Mouse (Mus musculus): ENCODE data around the gene Tmem92. TPM values are rescaled to one million over a fixed set of nuclear protein-coding genes. Genes with fewer than 3 reads are reported as not detected.

The Tmem92 gene
- total and polyA plus RNA-seq, 3 experiments, result 0.16 TPM; not detected in 2

- no peak for DNase-seq (ENCODE audit: low spot score)
- Histone ChIP-seq H3K36me3 (replicated peaks) (no peaks in the 10 kb centered on the region), H3K9me3 (replicated peaks) (no peaks in the 10 kb centered on the region), H3K27me3 (ENCODE audit: insufficient read depth, low read length) (peaks cover 4% of the 10 kb centered on the region; the same call in 1 of the 2 replicates), H3K4me1 (ENCODE audit: insufficient read depth, low read depth, low read length) (no peaks in the 10 kb centered on the region), H3K4me3 (ENCODE audit: low read depth, low read length) (no peak overlapping the region)
- ATAC-seq (ENCODE audit: extremely low read depth, insufficient number of reproducible peaks, low FRiP score, poor library complexity, severe bottlenecking), result no peak
- TF ChIP-seq TAL1 (conservative IDR thresholded peaks at IDR 0.05; ENCODE audit: low read depth, low read length) (no peak), CTCF (IDR thresholded peaks at IDR 0.05; ENCODE audit: low read depth, low read length) (0 out of 2 replicates have a peak, but pooled peaks have one; percentile 15)
Observed at GRCm38 (mm10) chr11:94732773-94733172, 49.7 kb downstream of the Tmem92 start.

GRCm38 (mm10) chr11:94731229-94731628 lies 51.3 kb downstream of the Tmem92 start:
- no peak for DNase-seq (ENCODE audit: low spot score)
- no peak for TF ChIP-seq POLR2AphosphoS5 (IDR thresholded peaks at IDR 0.05; ENCODE audit: insufficient replicate concordance, low read depth, low read length)
- no peak for TF ChIP-seq GATA2 (IDR thresholded peaks at IDR 0.05; ENCODE audit: borderline replicate concordance, low read depth, low read length)
- TF ChIP-seq CTCF (IDR thresholded peaks at IDR 0.05; ENCODE audit: low read depth, low read length), result no peak
- no peak overlapping the region for H3K4me3 ChIP-seq (ENCODE audit: low read depth, low read length)
- ATAC-seq (ENCODE audit: extremely low read depth, insufficient number of reproducible peaks, low FRiP score, poor library complexity, severe bottlenecking), result no peak
- H3K9me3 ChIP-seq (replicated peaks), result no peaks in the 10 kb centered on the region
- H3K36me3 ChIP-seq (replicated peaks), result no peaks in the 10 kb centered on the region
- H3K4me1 ChIP-seq (ENCODE audit: insufficient read depth, low read depth, low read length), result no peaks in the 10 kb centered on the region
- peaks cover 4% of the 10 kb centered on the region; the same call in 1 of the 2 replicates for H3K27me3 ChIP-seq (ENCODE audit: insufficient read depth, low read length)

- H3K27me3 ChIP-seq (ENCODE audit: insufficient read depth, low read length), result peaks cover 4% of the 10 kb centered on the region; the same call in 1 of the 2 replicates
- peak; percentile 69 for TF ChIP-seq CTCF (IDR thresholded peaks at IDR 0.05; ENCODE audit: low read depth, low read length)
- TF ChIP-seq GATA2 (IDR thresholded peaks at IDR 0.05; ENCODE audit: borderline replicate concordance, low read depth, low read length), result no peak
- no peak for TF ChIP-seq POLR2AphosphoS5 (IDR thresholded peaks at IDR 0.05; ENCODE audit: insufficient replicate concordance, low read depth, low read length)
- no peak for TF ChIP-seq TAL1 (conservative IDR thresholded peaks at IDR 0.05; ENCODE audit: low read depth, low read length)
- no peaks in the 10 kb centered on the region for H3K4me1 ChIP-seq (ENCODE audit: insufficient read depth, low read depth, low read length)
- ATAC-seq (ENCODE audit: extremely low read depth, insufficient number of reproducible peaks, low FRiP score, poor library complexity, severe bottlenecking) (no peak), DNase-seq (ENCODE audit: low spot score) (peak; percentile 28)
- no peaks in the 10 kb centered on the region for H3K9me3 ChIP-seq (replicated peaks)
- H3K36me3 ChIP-seq (replicated peaks), result no peaks in the 10 kb centered on the region
- H3K4me3 ChIP-seq (ENCODE audit: low read depth, low read length), result no peak overlapping the region
Observed at GRCm38 (mm10) chr11:94730261-94730660, 52.2 kb downstream of the Tmem92 start.

- no peaks in the 10 kb centered on the region for H3K36me3 ChIP-seq (replicated peaks)
- ATAC-seq (ENCODE audit: extremely low read depth, insufficient number of reproducible peaks, low FRiP score, poor library complexity, severe bottlenecking) (no peak), DNase-seq (ENCODE audit: low spot score) (no peak)
- no peak for TF ChIP-seq GATA2 (IDR thresholded peaks at IDR 0.05; ENCODE audit: borderline replicate concordance, low read depth, low read length)
- TF ChIP-seq CTCF (IDR thresholded peaks at IDR 0.05; ENCODE audit: low read depth, low read length), result no peak
- no peak for TF ChIP-seq TAL1 (conservative IDR thresholded peaks at IDR 0.05; ENCODE audit: low read depth, low read length)
- no peak for TF ChIP-seq GATA1 (IDR thresholded peaks at IDR 0.05; ENCODE audit: borderline replicate concordance, low read length)
- no peak for TF ChIP-seq POLR2AphosphoS5 (IDR thresholded peaks at IDR 0.05; ENCODE audit: insufficient replicate concordance, low read depth, low read length)
- H3K9me3 ChIP-seq (replicated peaks), result no peaks in the 10 kb centered on the region
- peaks cover 4% of the 10 kb centered on the region; the same call in 1 of the 2 replicates for H3K27me3 ChIP-seq (ENCODE audit: insufficient read depth, low read length)
- no peak overlapping the region for H3K4me3 ChIP-seq (ENCODE audit: low read depth, low read length)
- no peaks in the 10 kb centered on the region for H3K4me1 ChIP-seq (ENCODE audit: insufficient read depth, low read depth, low read length)
Observed at GRCm38 (mm10) chr11:94729565-94729964, 52.9 kb downstream of the Tmem92 start.

- no peaks in the 10 kb centered on the region for H3K36me3 ChIP-seq (replicated peaks)
- no peaks in the 10 kb centered on the region for H3K9me3 ChIP-seq (replicated peaks)
- no peak for DNase-seq (ENCODE audit: low spot score)
- no peak overlapping the region for H3K4me3 ChIP-seq (ENCODE audit: low read depth, low read length)
- no peak for TF ChIP-seq POLR2AphosphoS5 (IDR thresholded peaks at IDR 0.05; ENCODE audit: insufficient replicate concordance, low read depth, low read length)
- no peak for ATAC-seq (ENCODE audit: extremely low read depth, insufficient number of reproducible peaks, low FRiP score, poor library complexity, severe bottlenecking)
- peaks cover 4% of the 10 kb centered on the region; the same call in 1 of the 2 replicates for H3K27me3 ChIP-seq (ENCODE audit: insufficient read depth, low read length)
- no peaks in the 10 kb centered on the region for H3K4me1 ChIP-seq (ENCODE audit: insufficient read depth, low read depth, low read length)
Observed at GRCm38 (mm10) chr11:94728545-94728944, 54.0 kb downstream of the Tmem92 start.

- no peaks in the 10 kb centered on the region for H3K36me3 ChIP-seq (replicated peaks)
- no peak overlapping the region for H3K4me3 ChIP-seq (ENCODE audit: low read depth, low read length)
- no peaks in the 10 kb centered on the region for H3K4me1 ChIP-seq (ENCODE audit: insufficient read depth, low read depth, low read length)
- no peak for TF ChIP-seq GATA1 (IDR thresholded peaks at IDR 0.05; ENCODE audit: borderline replicate concordance, low read length)
- TF ChIP-seq GATA2 (IDR thresholded peaks at IDR 0.05; ENCODE audit: borderline replicate concordance, low read depth, low read length), result no peak
- no peak for TF ChIP-seq POLR2AphosphoS5 (IDR thresholded peaks at IDR 0.05; ENCODE audit: insufficient replicate concordance, low read depth, low read length)
- no peak for TF ChIP-seq TAL1 (conservative IDR thresholded peaks at IDR 0.05; ENCODE audit: low read depth, low read length)
- TF ChIP-seq CTCF (IDR thresholded peaks at IDR 0.05; ENCODE audit: low read depth, low read length), result no peak
- peaks cover 9% of the 10 kb centered on the region for H3K27me3 ChIP-seq (ENCODE audit: insufficient read depth, low read length)
- no peak for ATAC-seq (ENCODE audit: extremely low read depth, insufficient number of reproducible peaks, low FRiP score, poor library complexity, severe bottlenecking)
- DNase-seq (ENCODE audit: low spot score), result no peak
- no peaks in the 10 kb centered on the region for H3K9me3 ChIP-seq (replicated peaks)
Observed at GRCm38 (mm10) chr11:94727306-94727705, 55.2 kb downstream of the Tmem92 start.

Other genes starting within 250 kb of the Tmem92 start
- 4.8 and 5.3 TPM in 2 replicates for gene Rsad1, start 233.4 kb downstream of the Tmem92 start, total RNA-seq (2014; fragmentation: Nextera tagmentation)
- 3.9 and 4.2 TPM in 2 replicates for gene Rsad1, start 233.4 kb downstream of the Tmem92 start, total RNA-seq (2017)
- 4.4 and 5.6 TPM in 2 replicates for gene Rsad1, start 233.4 kb downstream of the Tmem92 start, polyA plus RNA-seq (2012)
- not detected in 2 replicates for gene Chad, start 217.7 kb downstream of the Tmem92 start, total RNA-seq (2014; fragmentation: Nextera tagmentation)
- 0.06 and 0.11 TPM in 2 replicates for gene Chad, start 217.7 kb downstream of the Tmem92 start, total RNA-seq (2017)
- gene Chad, start 217.7 kb downstream of the Tmem92 start, polyA plus RNA-seq (2012), result not detected in 2 replicates
- 1.4 and 1.6 TPM in 2 replicates for gene Acsf2, start 180.8 kb downstream of the Tmem92 start, total RNA-seq (2014; fragmentation: Nextera tagmentation)
- 0.27 and 0.81 TPM in 2 replicates for gene Acsf2, start 180.8 kb downstream of the Tmem92 start, total RNA-seq (2017)
- gene Acsf2, start 180.8 kb downstream of the Tmem92 start, polyA plus RNA-seq (2012), result 1.5 and 1.6 TPM in 2 replicates
- gene Lrrc59, start 152.9 kb downstream of the Tmem92 start, total RNA-seq (2014; fragmentation: Nextera tagmentation), result 107 and 120 TPM in 2 replicates
- 106 and 117 TPM in 2 replicates for gene Lrrc59, start 152.9 kb downstream of the Tmem92 start, total RNA-seq (2017)
- 146 and 181 TPM in 2 replicates for gene Lrrc59, start 152.9 kb downstream of the Tmem92 start, polyA plus RNA-seq (2012)
- 19.5 and 26.2 TPM in 2 replicates for gene Mrpl27, start 128.9 kb downstream of the Tmem92 start, total RNA-seq (2014; fragmentation: Nextera tagmentation)
- gene Mrpl27, start 128.9 kb downstream of the Tmem92 start, total RNA-seq (2017), result 54.7 and 70.9 TPM in 2 replicates
- 66.3 and 70.6 TPM in 2 replicates for gene Mrpl27, start 128.9 kb downstream of the Tmem92 start, polyA plus RNA-seq (2012)
- 14.4 and 17.9 TPM in 2 replicates for gene Eme1, start 128.7 kb downstream of the Tmem92 start, total RNA-seq (2014; fragmentation: Nextera tagmentation)
- 39.0 and 42.0 TPM in 2 replicates for gene Eme1, start 128.7 kb downstream of the Tmem92 start, total RNA-seq (2017)
- gene Eme1, start 128.7 kb downstream of the Tmem92 start, polyA plus RNA-seq (2012), result 25.8 and 29.4 TPM in 2 replicates
- 4.5 and 9.9 TPM in 2 replicates for gene Xylt2, start 105.2 kb downstream of the Tmem92 start, total RNA-seq (2014; fragmentation: Nextera tagmentation)
- 6.6 and 7.0 TPM in 2 replicates for gene Xylt2, start 105.2 kb downstream of the Tmem92 start, total RNA-seq (2017)
- 14.7 and 16.4 TPM in 2 replicates for gene Xylt2, start 105.2 kb downstream of the Tmem92 start, polyA plus RNA-seq (2012)
- gene Gm11541, start 78.2 kb downstream of the Tmem92 start, total RNA-seq (2014; fragmentation: Nextera tagmentation), result not detected in 2 replicates
- 0.06 and 0.33 TPM in 2 replicates for gene Gm11541, start 78.2 kb downstream of the Tmem92 start, total RNA-seq (2017)
- not detected in 2 replicates for gene Gm11541, start 78.2 kb downstream of the Tmem92 start, polyA plus RNA-seq (2012)
- gene Cdc34b, start 40.9 kb downstream of the Tmem92 start, total RNA-seq (2014; fragmentation: Nextera tagmentation), result not detected in 2 replicates
- gene Cdc34b, start 40.9 kb downstream of the Tmem92 start, total RNA-seq (2017), result 0.27 TPM in 1 of 2 replicates, not detected in the other
- gene Cdc34b, start 40.9 kb downstream of the Tmem92 start, polyA plus RNA-seq (2012), result 0.13 TPM in 1 of 2 replicates, not detected in the other
- not detected in 2 replicates for gene Col1a1, start 153.5 kb upstream of the Tmem92 start, total RNA-seq (2014; fragmentation: Nextera tagmentation)
- 1.9 TPM in 1 of 2 replicates, not detected in the other for gene Col1a1, start 153.5 kb upstream of the Tmem92 start, total RNA-seq (2017)
- gene Col1a1, start 153.5 kb upstream of the Tmem92 start, polyA plus RNA-seq (2012), result 0.01 TPM in 1 of 2 replicates, not detected in the other
- gene Hils1, start 184.9 kb upstream of the Tmem92 start, total RNA-seq (2014; fragmentation: Nextera tagmentation), result not detected in 2 replicates
- not detected in 2 replicates for gene Hils1, start 184.9 kb upstream of the Tmem92 start, total RNA-seq (2017)
- gene Hils1, start 184.9 kb upstream of the Tmem92 start, polyA plus RNA-seq (2012), result not detected in 2 replicates
- not detected in 2 replicates for gene Sgca, start 193.6 kb upstream of the Tmem92 start, total RNA-seq (2014; fragmentation: Nextera tagmentation)
- 0.06 and 0.87 TPM in 2 replicates for gene Sgca, start 193.6 kb upstream of the Tmem92 start, total RNA-seq (2017)
- gene Sgca, start 193.6 kb upstream of the Tmem92 start, polyA plus RNA-seq (2012), result not detected in 2 replicates
- gene Ppp1r9b, start 208.3 kb upstream of the Tmem92 start, total RNA-seq (2014; fragmentation: Nextera tagmentation), result 87.8 and 117 TPM in 2 replicates
- gene Ppp1r9b, start 208.3 kb upstream of the Tmem92 start, total RNA-seq (2017), result 68.2 and 83.2 TPM in 2 replicates
- gene Ppp1r9b, start 208.3 kb upstream of the Tmem92 start, polyA plus RNA-seq (2012), result 207 and 233 TPM in 2 replicates
- 71.8 and 84.9 TPM in 2 replicates for gene Samd14, start 227.2 kb upstream of the Tmem92 start, total RNA-seq (2014; fragmentation: Nextera tagmentation)
- gene Samd14, start 227.2 kb upstream of the Tmem92 start, total RNA-seq (2017), result 26.1 and 30.0 TPM in 2 replicates
- gene Samd14, start 227.2 kb upstream of the Tmem92 start, polyA plus RNA-seq (2012), result 356 and 518 TPM in 2 replicates